Mouse (Mus musculus) v-Abl transformed pro-B cells (cell line): ENCODE data around the gene Olfr1347.
"Not testable (repeated sequence)": the region's sequence is repeated elsewhere in the genome, so short reads cannot be mapped to it uniquely, and the experiment has no call there.

Experiments used
- in situ Hi-C, 2 experiments: fragments of 400-800 bp; cut with MboI; formaldehyde crosslinking; loops; one replicate each; pipeline ENCODE4 v1.15.1; 2025; ENCODE audit not compliant: unreplicated experiment in 2 of 2

The Olfr1347 gene

DNA sequence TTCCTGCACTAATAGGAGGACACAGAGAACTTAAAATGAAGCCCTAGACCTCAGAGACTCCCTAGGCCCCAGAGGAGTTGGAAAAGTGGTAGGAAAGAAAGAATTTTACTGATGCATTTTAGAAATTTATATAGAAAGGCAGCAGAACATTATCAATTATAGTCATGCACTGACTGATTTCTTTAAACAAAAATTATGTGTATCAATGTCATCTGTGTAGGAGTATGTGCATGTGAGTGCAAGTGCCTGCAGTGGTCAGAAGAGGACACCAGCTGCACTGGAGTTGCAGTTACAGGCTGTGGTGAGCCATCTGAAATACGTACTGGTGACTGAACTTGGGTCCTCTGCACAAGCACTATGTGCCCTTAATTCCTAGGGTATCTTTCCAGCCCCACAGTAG, at the start of gene Olfr1347:
Gene Olfr1347, minus strand, starts transcription at position 101 of the 400 bp plus-strand sequence.
- in situ Hi-C loops, result no loop called here

GRCm38 (mm10) chr7:6526141-6526540, 26.6 kb upstream of the Olfr1347 start:
- in situ Hi-C loops, result loop anchor here (5.0 to 10.0 kb wide), 2 partner anchors 169 to 281 kb away; no protein-coding TSS in a partner anchor

- in situ Hi-C loops, result loop anchor here (5.0 to 10.0 kb wide), 2 partner anchors 168 to 280 kb away; no protein-coding TSS in a partner anchor
Observed at GRCm38 (mm10) chr7:6525001-6525400, 25.4 kb upstream of the Olfr1347 start.

GRCm38 (mm10) chr7:6522850-6523249, 23.3 kb upstream of the Olfr1347 start, which contains the start of gene Olfr1349:
Gene Olfr1349, minus strand, starts transcription at chr7:6522950.
- in situ Hi-C loops, result loop anchor here in 1 of 2 experiments (10.0 kb wide), 1 partner anchor 278 kb away; no protein-coding TSS in a partner anchor

- in situ Hi-C loops, result loop anchor here in 1 of 2 experiments (10.0 kb wide), 1 partner anchor 277 kb away; no protein-coding TSS in a partner anchor
Observed at GRCm38 (mm10) chr7:6521666-6522065, 22.1 kb upstream of the Olfr1347 start.

DNA sequence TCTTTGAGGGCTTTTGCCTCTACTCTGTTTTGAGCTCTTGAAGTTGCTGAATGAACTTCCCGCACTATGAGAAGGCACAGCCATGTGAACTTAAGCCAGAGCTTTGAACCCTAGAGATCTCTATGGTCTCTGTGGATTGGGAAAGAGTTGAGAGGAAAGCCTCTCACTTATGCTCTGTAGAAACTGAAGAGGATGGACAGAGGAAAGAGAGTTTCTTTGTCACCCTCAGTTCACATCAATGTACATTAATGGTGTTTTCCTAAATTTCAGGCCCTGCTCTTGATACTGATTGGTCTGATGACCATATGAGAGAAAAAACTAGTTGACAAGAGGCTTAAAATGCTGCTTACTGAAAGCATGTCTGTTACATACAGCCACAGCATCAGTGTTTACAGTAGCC, 9.1 kb upstream of the Olfr1347 start, which contains the start of gene Olfr1348:
Gene Olfr1348, minus strand, starts transcription at position 101 of the 400 bp plus-strand sequence.
- in situ Hi-C loops, result no loop called here

GRCm38 (mm10) chr7:6486841-6487240, 12.7 kb downstream of the Olfr1347 start, which contains the start of gene Olfr5:
Gene Olfr5, minus strand, starts transcription at chr7:6486941.
- in situ Hi-C loops, result no loop called here

DNA sequence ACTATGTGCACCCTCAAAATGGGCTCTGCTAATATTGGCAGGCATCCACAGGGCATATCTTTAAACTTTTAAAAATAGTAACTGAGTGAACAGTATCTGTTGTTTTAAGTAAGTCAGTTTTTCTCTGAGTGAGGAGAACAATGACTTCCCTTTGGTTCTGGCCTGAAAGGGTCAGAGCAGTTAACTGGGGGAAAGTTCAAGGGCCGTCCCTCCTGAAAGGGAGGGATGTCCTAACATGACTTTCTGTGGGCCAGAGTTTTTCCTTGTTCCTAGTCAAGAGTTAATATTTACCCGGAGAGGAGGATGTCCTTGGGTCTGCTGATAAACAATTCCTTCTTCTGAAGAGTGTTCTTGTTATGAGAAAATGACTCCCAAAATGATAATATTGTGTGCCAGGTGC, 21.9 kb downstream of the Olfr1347 start:
- in situ Hi-C loops, result not testable (repeated sequence)

DNA sequence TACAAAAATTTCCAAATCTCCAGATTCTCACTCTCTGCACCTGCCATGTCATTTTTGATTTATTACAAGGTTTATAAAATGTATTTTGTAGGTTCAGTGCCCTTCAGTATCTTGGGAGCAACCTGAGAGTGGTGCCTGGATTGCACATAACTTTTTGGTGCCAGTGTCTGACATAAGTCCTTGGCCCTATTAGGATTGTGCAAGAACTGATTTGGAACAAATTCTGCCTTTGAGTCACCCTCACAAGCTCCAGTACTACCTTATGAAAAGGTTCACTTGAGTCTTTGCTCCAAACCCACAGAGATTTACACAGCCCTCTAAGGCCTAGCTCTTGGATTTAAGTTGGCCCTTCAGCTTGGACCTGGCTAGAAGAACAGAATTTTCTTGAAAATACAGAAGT, 32.6 kb downstream of the Olfr1347 start, which contains the start of gene Olfr1346:
Gene Olfr1346, plus strand, starts transcription at position 151 of the 400 bp plus-strand sequence.
- in situ Hi-C loops, result no loop called here

GRCm38 (mm10) chr7:6456399-6456798, 43.2 kb downstream of the Olfr1347 start:
- in situ Hi-C loops, result no loop called here

GRCm38 (mm10) chr7:6455868-6456267, 43.7 kb downstream of the Olfr1347 start, which contains the start of gene Olfr1336:
Gene Olfr1336, plus strand, starts transcription at chr7:6456168.
- in situ Hi-C loops, result no loop called here

GRCm38 (mm10) chr7:6447771-6448170, 51.8 kb downstream of the Olfr1347 start:
- in situ Hi-C loops, result no loop called here

- in situ Hi-C loops, result no loop called here
Observed at GRCm38 (mm10) chr7:6441173-6441572, 58.4 kb downstream of the Olfr1347 start.

GRCm38 (mm10) chr7:6438388-6438787, 61.2 kb downstream of the Olfr1347 start, which contains the start of gene Olfr1344:
Gene Olfr1344, plus strand, starts transcription at chr7:6438688.
- in situ Hi-C loops, result no loop called here
